ENCODE assay signal across 8 mouse cellular contexts in genomic region chr2:180173163-180173562, GRCm38 (mm10). TPM values are rescaled to one million over a fixed set of nuclear protein-coding genes. Genes with fewer than 3 reads are reported as not detected.
DNase-seq lines count a peak whose midpoint lies in the region; ATAC-seq lines count a peak whose summit lies in the region.

No protein-coding gene starts in this region.

- peak; percentile 41 for DNase-seq in kidney, adult 9 months
- no peak for DNase-seq in kidney, adult 8-10 months
- DNase-seq in ZHBTc4 (ENCODE audit: low read depth, low spot score): peak; percentile 51
- no peak for DNase-seq in midbrain, embryonic 11.5 days (ENCODE audit: low spot score, missing footprints)
- no peak for DNase-seq in adrenal gland, adult 8-10 months
- no peak for DNase-seq in left cerebral cortex, adult 18-20 months (ENCODE audit: low spot score in 2 of 2)
- DNase-seq in right cerebral cortex, adult 2 months (ENCODE audit: low spot score in 2 of 2): no peak

- peaks cover 52% of the 10 kb centered on the region for H3K36me3 ChIP-seq in hindbrain, embryonic 12.5 days
- H3K36me3 ChIP-seq in midbrain, embryonic 11.5 days (ENCODE audit: control insufficient read depth, insufficient read depth, low read length): peaks cover 30% of the 10 kb centered on the region

- whole genome bisulfite sequencing in hindbrain, embryonic 12.5 days: 84% methylated on average over 4 of the region's 4 CpGs
- 86% methylated on average over 4 of the region's 4 CpGs for WGBS in midbrain, embryonic 11.5 days

- H3K4me3 ChIP-seq in hindbrain, embryonic 12.5 days: peak overlapping the region; percentile 98
- 0 out of 2 replicates have a peak overlapping the region, but pooled peaks have one; percentile 96 for H3K4me3 ChIP-seq in midbrain, embryonic 11.5 days (ENCODE audit: low read depth, low read length)

- no peaks in the 10 kb centered on the region for H3K27me3 ChIP-seq in hindbrain, embryonic 12.5 days
- no peaks in the 10 kb centered on the region for H3K27me3 ChIP-seq in midbrain, embryonic 11.5 days (ENCODE audit: control insufficient read depth, insufficient read depth, low read length)

- H3K4me1 ChIP-seq in hindbrain, embryonic 12.5 days: peaks cover 16% of the 10 kb centered on the region
- H3K4me1 ChIP-seq in midbrain, embryonic 11.5 days (ENCODE audit: control insufficient read depth, insufficient read depth, low read length): peaks cover 12% of the 10 kb centered on the region

- no peaks in the 10 kb centered on the region for H3K9me3 ChIP-seq in hindbrain, embryonic 12.5 days (replicated peaks)
- H3K9me3 ChIP-seq in midbrain, embryonic 11.5 days (ENCODE audit: control insufficient read depth, low read length): no peaks in the 10 kb centered on the region

- H3K4me2 ChIP-seq in hindbrain, embryonic 12.5 days (replicated peaks): peak overlapping the region; percentile 99
- no peak overlapping the region for H3K4me2 ChIP-seq in midbrain, embryonic 11.5 days

- ATAC-seq in hindbrain, embryonic 12.5 days (ENCODE audit: low FRiP score): no peak
- no peak for ATAC-seq in midbrain, embryonic 11.5 days (ENCODE audit: low FRiP score)

- H3K27ac ChIP-seq in hindbrain, embryonic 12.5 days: no peak overlapping the region
- H3K27ac ChIP-seq in midbrain, embryonic 11.5 days (ENCODE audit: low read depth, low read length): no peak overlapping the region

- H3K9ac ChIP-seq in hindbrain, embryonic 12.5 days: peak overlapping the region; percentile 98
- no peak overlapping the region; the same call in 1 of the 2 replicates for H3K9ac ChIP-seq in midbrain, embryonic 11.5 days (ENCODE audit: low read length)

RNA-seq across cellular contexts. Expression of gene Adrm1, which starts 1.9 kb away (rescaled TPM):
- polyA plus RNA-seq in hindbrain, embryonic 12.5 days (2016; fragmentation: Nextera tagmentation; extraction: Ambion mirVana): 198 and 200 TPM in 2 replicates
- polyA plus RNA-seq in midbrain, embryonic 11.5 days (2014; fragmentation: Nextera tagmentation; extraction: Ambion mirVana): 170 and 171 TPM in 2 replicates
- 100 to 1,000 TPM; 158 to 178 (median 163) TPM for total RNA-seq in adrenal gland, adult 8-10 months (2022)
- 100 to 1,000 TPM; 106 to 111 TPM for total RNA-seq in left cerebral cortex, adult 18-20 months (2021)

RNA-seq across cellular contexts. Expression of gene Lama5, which starts 52.5 kb away (rescaled TPM):
- polyA plus RNA-seq in hindbrain, embryonic 12.5 days (2016; fragmentation: Nextera tagmentation; extraction: Ambion mirVana): 5.8 and 8.7 TPM in 2 replicates
- polyA plus RNA-seq in midbrain, embryonic 11.5 days (2014; fragmentation: Nextera tagmentation; extraction: Ambion mirVana): 3.8 and 3.9 TPM in 2 replicates
- total RNA-seq in adrenal gland, adult 8-10 months (2022): 10 to 100 TPM; 27.7 to 97.1 (median 46.8) TPM
- 10 to 100 TPM in 1 of 2 experiments, 1 to 10 TPM in 1; 8.2 to 11.2 TPM for total RNA-seq in left cerebral cortex, adult 18-20 months (2021)

RNA-seq across cellular contexts. Expression of gene Osbpl2, which starts 54.1 kb away (rescaled TPM):
- polyA plus RNA-seq in hindbrain, embryonic 12.5 days (2016; fragmentation: Nextera tagmentation; extraction: Ambion mirVana): 52.2 and 53.8 TPM in 2 replicates
- 43.3 and 46.3 TPM in 2 replicates for polyA plus RNA-seq in midbrain, embryonic 11.5 days (2014; fragmentation: Nextera tagmentation; extraction: Ambion mirVana)
- total RNA-seq in adrenal gland, adult 8-10 months (2022): 10 to 100 TPM; 41.8 to 61.6 (median 48.6) TPM
- total RNA-seq in left cerebral cortex, adult 18-20 months (2021): 10 to 100 TPM; 49.1 to 54.1 TPM

Comparison
In these comparisons a context has a peak if more than half of its experiments do, and no peak if none do; other contexts are left out.
1. DNase-seq: peak in kidney, adult 9 months (single experiment) and ZHBTc4 (single experiment); none in kidney, adult 8-10 months (0 of 2), midbrain, embryonic 11.5 days (single experiment), adrenal gland, adult 8-10 months (single experiment), left cerebral cortex, adult 18-20 months (0 of 2) and right cerebral cortex, adult 2 months (0 of 2).